Mouse (Mus musculus) limb, embryonic 13.5 days (tissue): ENCODE results near the gene Ppp1r14b. TPM values are rescaled to one million over a fixed set of nuclear protein-coding genes. Genes with fewer than 3 reads are reported as not detected.

ENCODE experiments used
- ATAC-seq: fragments of 200-750 bp; cut with Nextera tagmentation; 2 replicates; pipeline ENCODE4 v1.8.0; 2017; ENCODE audit warnings: low read depth, moderate number of reproducible peaks, moderate TSS enrichment; ENCODE audit not compliant: low FRiP score
- H3K27ac ChIP-seq: fragments of 300-500 bp; sonication (generic); 2 replicates; pipeline ENCODE4 v1.5.1; 2015; ENCODE audit warnings: inconsistent platforms, mild to moderate bottlenecking, moderate library complexity
- H3K27me3 ChIP-seq: fragments of 300-500 bp; sonication (generic); 2 replicates; pipeline ENCODE4 v1.6.1; 2015; ENCODE audit warnings: mild to moderate bottlenecking, inconsistent platforms
- H3K36me3 ChIP-seq: fragments of 300-500 bp; sonication (generic); 2 replicates; pipeline ENCODE4 v1.6.1; 2015; ENCODE audit warnings: inconsistent platforms, mild to moderate bottlenecking, moderate library complexity
- H3K4me1 ChIP-seq: fragments of 300-500 bp; sonication (generic); 2 replicates; pipeline ENCODE4 v1.6.1; 2015; ENCODE audit warnings: inconsistent platforms
- H3K4me2 ChIP-seq: fragments of 300-500 bp; sonication (generic); replicated peaks from 2 replicates; pipeline ENCODE4 v1.6.1; 2015; ENCODE audit warnings: inconsistent platforms, mild to moderate bottlenecking, moderate library complexity
- H3K4me3 ChIP-seq: fragments of 300-500 bp; sonication (generic); 2 replicates; pipeline ENCODE4 v1.5.1; 2015; ENCODE audit warnings: moderate library complexity, mild to moderate bottlenecking, inconsistent platforms
- H3K9ac ChIP-seq: fragments of 300-500 bp; sonication (generic); 2 replicates; pipeline ENCODE4 v1.6.1; 2015; ENCODE audit warnings: mild to moderate bottlenecking, inconsistent platforms
- H3K9me3 ChIP-seq: fragments of 300-500 bp; sonication (generic); 2 replicates; pipeline ENCODE4 v1.6.1; 2016; ENCODE audit warnings: inconsistent platforms
- WGBS: fragments of 180-500 bp; shearing (Covaris S2); methylation state at CpG from one replicate; pipeline ENCODE4 v1.1.7; 2015; 5-methylcytosine and 5-hydroxymethylcytosine counted together
- polyA plus RNA-seq: library from polyadenylated mRNA; unstranded; fragments of >200 nt; fragmentation: Nextera tagmentation; extraction: Ambion mirVana; gene quantifications from 2 replicates; pipeline ENCODE4 v1.2.1, GENCODE M21; 2015

Ppp1r14b gene
- polyA plus RNA-seq, 1 experiment from 2014 or later: 151 TPM

DNA sequence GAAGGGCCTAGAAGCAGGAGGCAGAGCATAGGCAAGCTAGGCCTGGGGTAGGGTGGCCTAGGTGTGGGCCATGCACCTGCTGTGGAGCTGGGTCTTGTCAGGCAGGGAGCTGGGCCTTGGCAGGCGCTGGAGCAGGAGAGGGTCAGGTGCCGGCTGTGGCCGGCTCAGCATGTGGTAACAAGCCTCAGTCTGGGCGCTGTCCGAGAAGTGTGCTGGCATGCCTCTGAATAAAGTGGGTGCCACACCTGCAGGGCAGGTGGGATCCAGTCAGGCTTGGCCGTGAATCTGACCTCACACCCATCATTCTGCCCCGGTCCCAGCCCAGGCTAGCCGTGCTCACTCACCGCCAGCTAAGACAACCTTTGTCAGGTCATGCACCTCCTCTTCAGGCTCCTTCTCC lies 39.2 kb downstream of the Ppp1r14b start:
- Histone ChIP-seq H3K4me3 (no peak overlapping the region), H3K4me1 (no peaks in the 10 kb centered on the region), H3K4me2 (no peak overlapping the region), H3K27me3 (no peaks in the 10 kb centered on the region), H3K9ac (no peak overlapping the region), H3K27ac (no peak overlapping the region), H3K9me3 (no peaks in the 10 kb centered on the region), H3K36me3 (peaks cover 29% of the 10 kb centered on the region)
- WGBS: 85% methylated on average over 9 of the region's 9 CpGs
- no peak for ATAC-seq

DNA sequence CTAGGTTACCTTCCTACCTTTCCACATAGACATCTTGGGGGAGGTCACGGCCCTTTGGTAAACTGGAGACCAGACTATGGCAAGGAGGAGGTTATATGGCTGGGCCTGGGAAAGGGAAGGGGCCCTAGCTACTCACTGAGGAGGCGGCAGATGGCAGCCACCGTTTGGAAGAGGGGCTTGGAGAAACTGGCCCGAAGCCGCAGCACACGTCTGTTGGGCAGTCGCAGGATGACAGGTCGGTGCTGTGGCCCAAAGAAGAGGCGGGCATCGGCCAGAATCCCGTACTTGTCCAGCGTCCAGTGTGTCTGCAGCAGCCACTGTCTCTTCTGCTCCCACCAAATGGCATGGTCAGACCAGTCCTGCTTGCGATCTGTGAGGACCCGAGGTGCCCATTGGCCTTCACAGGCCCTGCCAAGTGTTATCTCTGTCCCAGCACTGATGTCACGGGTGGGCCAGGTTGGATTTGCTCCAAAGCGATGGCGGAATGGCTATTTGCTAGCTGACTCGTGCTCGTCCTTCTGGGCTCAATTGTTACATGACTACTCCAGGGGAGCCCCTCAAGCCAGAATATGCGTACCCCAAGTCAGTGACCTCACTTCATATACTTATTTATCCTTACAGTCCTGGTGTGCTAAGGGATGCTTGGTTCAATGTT lies 39.8 kb downstream of the Ppp1r14b start:
- Histone ChIP-seq H3K4me2 (no peak overlapping the region), H3K27me3 (no peaks in the 10 kb centered on the region), H3K4me3 (no peak overlapping the region), H3K9ac (no peak overlapping the region), H3K36me3 (peaks cover 35% of the 10 kb centered on the region), H3K9me3 (no peaks in the 10 kb centered on the region), H3K4me1 (no peaks in the 10 kb centered on the region), H3K27ac (no peak overlapping the region)
- 89% methylated on average over 20 of the region's 20 CpGs for WGBS
- ATAC-seq: no peak

DNA sequence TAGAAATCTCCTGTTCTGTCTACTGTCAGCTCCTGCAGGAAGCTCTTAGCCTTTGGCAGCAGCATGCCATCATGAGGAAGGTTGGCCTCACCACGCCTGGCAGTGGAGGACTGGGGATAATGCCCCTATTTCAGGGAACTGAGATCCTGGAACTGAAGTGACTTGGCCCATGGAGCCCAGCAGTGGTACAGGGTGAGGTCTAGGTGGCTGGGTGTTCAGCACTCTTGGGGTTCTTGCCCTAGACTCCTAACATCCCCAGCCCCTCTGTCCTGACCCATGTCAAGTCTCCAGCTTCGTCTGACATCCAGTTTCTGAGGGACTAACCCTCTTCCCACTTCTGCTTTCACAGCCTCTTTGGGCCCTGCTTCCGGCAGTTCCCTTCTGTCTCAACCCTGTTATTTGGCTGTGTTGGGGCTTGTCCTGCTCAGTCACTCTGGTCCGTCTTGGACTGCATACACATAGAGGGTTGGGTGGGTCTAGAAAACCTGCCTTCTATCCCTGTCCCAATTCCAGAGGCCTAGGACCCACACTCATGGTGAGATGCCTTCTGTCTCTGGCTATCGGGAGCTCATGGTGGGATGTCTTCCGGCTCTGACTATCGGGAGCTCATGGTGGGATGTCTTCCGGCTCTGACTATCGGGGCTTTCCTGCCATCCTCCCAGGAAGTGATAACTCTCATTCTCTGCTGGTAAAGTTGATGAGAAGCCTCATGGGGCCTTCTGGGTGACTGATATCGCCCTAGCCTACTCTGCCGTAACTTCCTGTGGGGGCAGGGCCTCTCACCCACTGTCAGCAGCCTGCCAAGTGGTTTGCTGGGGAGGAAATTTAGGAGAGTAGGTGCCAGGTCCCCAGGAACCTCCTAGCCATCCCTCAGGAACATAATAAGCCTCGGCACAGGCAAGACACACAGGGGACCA lies 43.0 kb downstream of the Ppp1r14b start:
- no peak overlapping the region; the same call in 1 of the 2 replicates for H3K27ac ChIP-seq
- peaks cover 67% of the 10 kb centered on the region for H3K36me3 ChIP-seq
- no peak overlapping the region for H3K9ac ChIP-seq
- H3K9me3 ChIP-seq: no peaks in the 10 kb centered on the region
- no peaks in the 10 kb centered on the region for H3K27me3 ChIP-seq
- H3K4me3 ChIP-seq: no peak overlapping the region
- 72% methylated on average over 12 of the region's 12 CpGs for WGBS
- no peak for ATAC-seq
- H3K4me1 ChIP-seq: no peaks in the 10 kb centered on the region
- H3K4me2 ChIP-seq: no peak overlapping the region

DNA sequence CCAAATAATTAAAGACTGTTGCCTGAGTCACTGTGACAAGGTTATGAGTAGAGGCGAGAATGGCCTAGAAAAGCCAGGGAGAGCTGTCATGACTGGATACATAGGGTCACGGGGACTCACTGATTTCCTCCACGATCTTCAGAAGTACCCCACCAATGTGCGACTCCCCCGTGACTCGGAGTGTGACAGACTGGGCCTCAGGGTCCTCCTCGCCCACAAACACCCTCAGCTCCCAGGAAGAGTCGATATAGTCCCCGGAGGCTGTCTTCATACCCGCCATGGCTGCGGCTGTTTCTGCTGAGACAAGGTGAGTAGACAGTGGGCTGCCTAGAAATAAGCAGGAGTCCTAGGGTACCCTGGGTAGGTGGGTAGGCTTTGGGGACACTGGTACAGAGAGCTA lies 43.8 kb downstream of the Ppp1r14b start:
- Histone ChIP-seq H3K27me3 (no peaks in the 10 kb centered on the region), H3K9ac (no peak overlapping the region), H3K4me2 (no peak overlapping the region), H3K4me3 (no peak overlapping the region), H3K4me1 (no peaks in the 10 kb centered on the region), H3K36me3 (peaks cover 70% of the 10 kb centered on the region), H3K9me3 (no peaks in the 10 kb centered on the region), H3K27ac (no peak overlapping the region; the same call in 1 of the 2 replicates)
- WGBS: 89% methylated on average over 11 of the region's 11 CpGs
- no peak for ATAC-seq

DNA sequence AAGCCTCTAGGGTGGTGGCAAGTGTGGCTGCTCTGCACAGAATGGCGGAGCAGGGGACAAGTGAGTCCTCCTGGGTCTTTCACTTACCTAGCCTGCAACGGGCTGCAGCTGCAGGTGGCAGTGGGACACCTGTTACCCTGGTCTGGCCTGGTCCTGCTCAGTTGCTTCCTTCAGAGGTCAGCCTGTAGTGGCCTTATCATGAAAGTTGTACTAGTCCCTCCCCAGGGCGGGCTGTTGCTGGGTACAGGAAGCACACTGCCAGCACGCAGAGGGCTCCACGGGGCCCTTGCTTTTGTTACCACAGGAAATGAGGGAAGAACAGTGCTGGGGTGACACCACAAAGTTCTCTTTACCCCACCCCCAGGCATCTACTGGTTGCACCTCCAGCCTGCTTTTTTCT lies 44.4 kb downstream of the Ppp1r14b start, which contains the start of gene Fermt3:
Fermt3 (minus strand) TSS at position 279 of the 400 bp plus-strand sequence.
- peaks cover 75% of the 10 kb centered on the region for H3K36me3 ChIP-seq
- ATAC-seq: no peak

DNA sequence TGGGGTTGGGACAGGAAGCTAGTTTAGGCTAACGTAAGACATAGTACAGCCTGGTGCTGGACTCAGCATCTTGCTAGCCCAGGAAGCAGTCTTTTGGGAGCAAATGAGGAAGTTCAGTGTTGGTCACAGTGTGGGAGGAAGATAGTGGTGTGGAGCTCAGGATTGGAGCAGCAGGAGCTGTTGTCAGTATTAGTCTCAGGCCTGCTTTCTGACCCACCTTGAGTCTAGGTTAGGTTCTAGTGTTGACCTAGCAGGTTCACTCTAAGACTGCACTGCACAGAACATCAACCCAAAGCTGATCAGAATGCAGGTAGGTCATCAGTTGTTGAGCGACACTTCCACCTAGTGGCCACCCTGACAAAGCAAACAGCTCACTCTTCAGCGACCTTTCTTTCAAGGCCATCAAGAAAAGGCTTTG lies 45.5 kb downstream of the Ppp1r14b start:
- peak; percentile 48; the same call in 1 of the 2 replicates for ATAC-seq
- H3K4me2 ChIP-seq: no peak overlapping the region
- H3K27ac ChIP-seq: no peak overlapping the region
- no peaks in the 10 kb centered on the region for H3K27me3 ChIP-seq
- H3K4me1 ChIP-seq: no peaks in the 10 kb centered on the region
- WGBS: 53% methylated on average over 3 of the region's 3 CpGs
- H3K9me3 ChIP-seq: no peaks in the 10 kb centered on the region
- no peak overlapping the region for H3K9ac ChIP-seq
- H3K4me3 ChIP-seq: no peak overlapping the region
- peaks cover 82% of the 10 kb centered on the region for H3K36me3 ChIP-seq

More for the DNA sequence above, 44.4 kb downstream of the Ppp1r14b start, which contains the start of gene Fermt3:
- Histone ChIP-seq H3K4me3 (no peak within 1 kb of the TSS), H3K9ac (no peak within 1 kb of the TSS), H3K27me3 (no peaks in the 10 kb centered on the region), H3K4me1 (no peaks in the 10 kb centered on the region), H3K4me2 (no peak within 1 kb of the TSS), H3K27ac (no peak within 1 kb of the TSS; the same call in 1 of the 2 replicates), H3K9me3 (no peaks in the 10 kb centered on the region)
- 74% methylated on average over 5 of the region's 5 CpGs for WGBS

Other genes with a start within 250 kb of the Ppp1r14b start
- gene Rps6ka4, start 134.3 kb upstream of the Ppp1r14b start, polyA plus RNA-seq: 20.7 and 21.4 TPM in 2 replicates
- 1.1 and 1.2 TPM in 2 replicates for gene Ccdc88b, start 116.8 kb upstream of the Ppp1r14b start, polyA plus RNA-seq
- 165 and 176 TPM in 2 replicates for gene Trmt112, start 65.3 kb upstream of the Ppp1r14b start, polyA plus RNA-seq
- gene Prdx5, start 64.9 kb upstream of the Ppp1r14b start, polyA plus RNA-seq: 223 and 235 TPM in 2 replicates
- 8.3 and 8.5 TPM in 2 replicates for gene Esrra, start 53.2 kb upstream of the Ppp1r14b start, polyA plus RNA-seq
- gene Catsperz, start 49.6 kb upstream of the Ppp1r14b start, polyA plus RNA-seq: 2.2 and 3.0 TPM in 2 replicates
- 0.49 and 0.85 TPM in 2 replicates for gene Kcnk4, start 40.5 kb upstream of the Ppp1r14b start, polyA plus RNA-seq
- gene Bad, start 33.1 kb upstream of the Ppp1r14b start, polyA plus RNA-seq: 73.4 and 87.0 TPM in 2 replicates
- 28.6 and 33.0 TPM in 2 replicates for gene Gpr137, start 32.5 kb upstream of the Ppp1r14b start, polyA plus RNA-seq
- gene Plcb3, start 1.5 kb downstream of the Ppp1r14b start, polyA plus RNA-seq: 36.8 and 40.0 TPM in 2 replicates
- gene Fkbp2, start 5.5 kb downstream of the Ppp1r14b start, polyA plus RNA-seq: 84.5 and 89.3 TPM in 2 replicates
- 53.6 and 59.6 TPM in 2 replicates for gene Vegfb, start 12.7 kb downstream of the Ppp1r14b start, polyA plus RNA-seq
- 22.2 and 25.9 TPM in 2 replicates for gene Dnajc4, start 17.6 kb downstream of the Ppp1r14b start, polyA plus RNA-seq
- gene Nudt22, start 21.1 kb downstream of the Ppp1r14b start, polyA plus RNA-seq: 24.0 and 25.8 TPM in 2 replicates
- gene Trpt1, start 21.2 kb downstream of the Ppp1r14b start, polyA plus RNA-seq: 11.9 and 13.6 TPM in 2 replicates
- gene Fermt3, start 44.5 kb downstream of the Ppp1r14b start, polyA plus RNA-seq: 7.6 and 8.4 TPM in 2 replicates
- gene Stip1, start 65.0 kb downstream of the Ppp1r14b start, polyA plus RNA-seq: 241 and 278 TPM in 2 replicates
- gene Macrod1, start 81.8 kb downstream of the Ppp1r14b start, polyA plus RNA-seq: 12.3 and 13.3 TPM in 2 replicates
- gene Flrt1, start 130.8 kb downstream of the Ppp1r14b start, polyA plus RNA-seq: 7.7 and 8.1 TPM in 2 replicates
- 226 and 229 TPM in 2 replicates for gene Otub1, start 231.3 kb downstream of the Ppp1r14b start, polyA plus RNA-seq
- gene Cox8a, start 242.6 kb downstream of the Ppp1r14b start, polyA plus RNA-seq: 734 and 747 TPM in 2 replicates